Mouse (Mus musculus) hematopoietic stem cell, adult 5-6 weeks (primary cell): ENCODE measurements at regions not wholly inside any gene's neighbourhood (a gene's known extent, or its start where the extent isn't known, plus 50 kb on each side); places are given as distances from the start of the nearest gene placed in this dataset.

Source experiments
- ATAC-seq, 2 experiments: fragments of 125-278 bp in 1 of 2; replicated peaks in 1 of 2; 2 replicates each; pipeline ENCODE4 v1.8.0; 2016 to 2017; ENCODE audit warnings: inconsistent platforms in 2 of 2, mild to moderate bottlenecking in 2 of 2, moderate number of reproducible peaks in 2 of 2, low read depth in 1 of 2, moderate TSS enrichment in 1 of 2; ENCODE audit not compliant: low FRiP score in 2 of 2, poor library complexity in 2 of 2, severe bottlenecking in 2 of 2, insufficient read depth in 1 of 2, low TSS enrichment in 1 of 2

- no peak for ATAC-seq
Measured at GRCm38 (mm10) chr16:50000805-50001204, 200.5 kb downstream of the Cd47 start.

- no peak for ATAC-seq
Measured at GRCm38 (mm10) chr16:50001662-50002455, 201.5 kb downstream of the Cd47 start.

- ATAC-seq: no peak
Measured at GRCm38 (mm10) chr16:50002456-50002788, 202.1 kb downstream of the Cd47 start.

GRCm38 (mm10) chr16:50009046-50009445 is 208.7 kb downstream of the Cd47 start:
- no peak for ATAC-seq

GRCm38 (mm10) chr16:50009542-50009941 is 209.2 kb downstream of the Cd47 start:
- ATAC-seq: peak; percentile 71 to 78

GRCm38 (mm10) chr16:50010074-50010473 is 209.7 kb downstream of the Cd47 start:
- no peak for ATAC-seq

GRCm38 (mm10) chr16:50010532-50010971 is 210.2 kb downstream of the Cd47 start:
- no peak for ATAC-seq

GRCm38 (mm10) chr16:50023885-50024284 is 223.6 kb downstream of the Cd47 start:
- no peak for ATAC-seq

GRCm38 (mm10) chr16:50026100-50026884 is 226.0 kb downstream of the Cd47 start:
- no peak for ATAC-seq

GRCm38 (mm10) chr16:50027189-50027588 is 226.9 kb downstream of the Cd47 start:
- ATAC-seq: no peak

- no peak for ATAC-seq
Measured at GRCm38 (mm10) chr16:50029711-50030110, 229.4 kb downstream of the Cd47 start.

GRCm38 (mm10) chr16:50030355-50030754 is 230.0 kb downstream of the Cd47 start:
- ATAC-seq: peak; percentile 85 to 90

GRCm38 (mm10) chr16:50030905-50031369 is 230.6 kb downstream of the Cd47 start:
- ATAC-seq: peak; percentile 44 to 51

- ATAC-seq: no peak
Measured at GRCm38 (mm10) chr16:50032798-50033197, 232.5 kb downstream of the Cd47 start.

GRCm38 (mm10) chr16:50036296-50036734 is 236.0 kb downstream of the Cd47 start:
- ATAC-seq: no peak

- ATAC-seq: no peak
Measured at GRCm38 (mm10) chr16:50044103-50044502, 243.8 kb downstream of the Cd47 start.

- ATAC-seq: peak; percentile 81 to 89
Measured at GRCm38 (mm10) chr16:50045552-50046547, 245.5 kb downstream of the Cd47 start.
